Mouse (Mus musculus) erythroid progenitor cell, adult 5-6 weeks (primary cell): Measurements from ENCODE around the gene Scrn2. TPM values are rescaled to one million over a fixed set of nuclear protein-coding genes. Genes with fewer than 3 reads are reported as not detected.
A peak's percentile ranks its signal among the peaks of the same experiment; 100 is the strongest.

Experiments used
- ATAC-seq: replicated peaks from 2 replicates; pipeline ENCODE4 v1.8.0; 2016; ENCODE audit warnings: moderate number of reproducible peaks, mild to moderate bottlenecking, moderate TSS enrichment, inconsistent platforms; ENCODE audit not compliant: poor library complexity, low FRiP score, severe bottlenecking
- total RNA-seq, 2 experiments: library from RNA; stranded (forward) in 1 of 2; stranded (reverse) in 1 of 2; fragments of 150-400 nt in 1 of 2; fragments of 186-747, 209-891 nt in 1 of 2; gene quantifications; 2 replicates each; pipeline versions ENCODE4 v1.2.3 to v1.2.4; 2015 to 2017; ENCODE audit warnings: low replicate concordance in 2 of 2

Scrn2 gene
- total RNA-seq (2015; ENCODE audit: low replicate concordance) (not detected in 2 replicates), total RNA-seq (2017; ENCODE audit: low replicate concordance) (not detected in 2 replicates)

DNA sequence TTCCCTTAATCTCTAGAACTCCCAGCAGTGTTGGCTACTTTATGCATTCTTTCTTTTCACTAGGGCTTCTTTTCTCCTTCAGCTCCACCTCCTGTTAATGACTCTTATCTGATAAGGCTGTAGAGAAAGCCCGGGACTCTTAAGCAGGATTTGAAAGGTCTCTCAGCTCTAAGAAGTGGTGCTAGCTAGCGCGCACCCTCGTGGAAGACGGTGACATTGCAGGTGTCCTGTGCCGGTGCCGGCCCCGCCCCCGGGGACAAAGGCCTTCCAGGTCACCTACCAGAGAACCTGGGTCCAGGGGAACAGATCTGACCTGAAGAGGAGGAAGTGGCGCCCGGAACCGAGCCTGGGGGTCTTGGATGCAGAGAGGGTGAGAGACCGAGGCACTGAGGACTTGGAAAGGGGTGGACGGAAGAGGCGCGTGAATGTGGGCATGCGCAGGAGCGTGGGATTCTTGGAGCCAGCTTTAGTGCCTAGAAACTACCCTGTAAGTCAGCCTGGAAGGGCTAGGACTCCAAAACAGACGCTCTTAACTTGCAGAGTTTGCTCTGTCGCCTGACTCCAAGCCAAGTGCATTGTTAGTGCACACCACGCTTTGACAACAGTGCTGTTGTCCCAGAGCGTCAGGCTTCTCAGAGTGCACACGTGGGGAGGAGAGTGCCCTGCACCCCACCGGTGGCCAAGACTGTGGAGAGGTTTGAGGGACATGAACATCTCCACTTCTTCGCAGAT is at the start of gene Scrn2:
TSS of gene Scrn2 (plus strand) at position 253 of the 732 bp plus-strand sequence.
- ATAC-seq: peak; percentile 82

DNA sequence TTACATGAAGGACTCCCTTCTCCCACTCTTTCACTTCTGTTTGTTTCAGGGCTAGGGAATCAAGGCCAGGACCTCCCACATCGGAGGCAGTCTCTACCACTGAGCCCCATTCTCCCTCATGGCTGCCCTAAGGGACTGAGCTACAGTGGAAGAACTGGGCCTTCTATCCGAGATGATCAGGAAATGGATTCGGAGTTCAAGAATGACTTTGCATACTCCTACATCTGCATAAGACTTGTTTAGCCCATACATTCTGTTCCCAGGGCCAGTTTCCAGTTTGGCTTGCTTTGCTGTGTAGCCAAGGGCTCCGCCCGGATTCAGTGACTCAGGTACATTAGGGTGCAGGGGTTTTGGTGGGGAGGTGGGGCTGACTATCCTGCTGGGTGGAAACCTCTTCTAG is 49.7 kb upstream of the Scrn2 start:
- ATAC-seq: no peak

DNA sequence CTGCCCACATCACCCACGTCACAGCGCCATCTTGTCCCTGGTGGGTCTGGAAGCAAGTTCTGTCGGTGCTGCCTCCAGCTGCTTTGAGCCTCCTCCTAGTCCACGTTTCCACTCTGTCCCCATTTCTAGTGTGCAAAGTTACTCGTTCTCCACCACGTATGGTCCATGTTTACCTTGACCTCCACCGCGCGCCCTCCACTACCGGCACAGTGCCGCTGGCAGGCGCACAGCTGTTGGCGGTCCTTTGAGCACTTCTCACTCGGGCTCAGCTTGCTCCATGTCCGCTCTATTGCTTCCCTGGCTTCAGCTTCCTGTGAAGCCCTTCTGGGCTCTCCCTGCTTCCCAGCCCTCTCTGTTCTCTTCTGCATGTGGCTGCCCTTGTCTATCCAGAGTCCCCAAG is 48.3 kb upstream of the Scrn2 start:
- ATAC-seq: no peak

DNA sequence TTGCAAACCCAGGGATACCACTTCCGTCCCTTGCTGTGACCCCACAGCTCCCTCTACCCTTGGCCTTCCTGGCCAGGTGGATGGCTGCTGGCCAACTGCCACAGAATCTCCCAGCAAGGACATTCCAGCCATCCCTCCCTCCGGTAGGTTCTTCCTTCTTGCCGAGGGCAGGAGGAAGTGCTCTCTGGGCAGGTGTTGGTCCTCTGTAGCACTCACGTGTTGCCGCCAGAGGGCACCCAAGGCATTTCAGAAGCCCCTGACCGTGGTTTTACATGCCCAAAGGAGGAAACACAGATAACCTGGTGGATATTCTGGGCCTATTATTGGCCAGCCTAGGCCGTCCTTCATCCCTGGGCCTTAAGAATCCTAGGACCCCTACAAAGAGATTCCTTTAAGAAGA is 47.4 kb upstream of the Scrn2 start:
- no peak for ATAC-seq

DNA sequence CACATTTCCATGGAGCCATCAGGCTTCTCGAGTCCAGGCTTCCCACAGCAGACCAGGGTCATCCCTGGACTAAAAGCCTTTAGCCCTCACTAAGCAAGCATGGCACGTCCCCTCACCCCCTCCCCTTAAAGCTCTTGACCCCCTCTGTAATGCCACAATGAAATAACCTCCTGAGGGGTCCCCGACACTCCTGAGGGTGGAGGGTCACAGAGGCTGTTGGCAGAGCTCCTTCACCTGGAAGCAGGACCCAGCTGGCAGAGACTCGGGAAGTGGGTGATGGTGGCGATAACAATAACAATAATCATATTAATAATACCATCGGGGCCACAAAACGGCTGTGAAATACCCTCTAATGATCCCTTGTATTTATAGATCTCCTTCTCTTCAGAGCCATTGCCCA is 46.9 kb upstream of the Scrn2 start, which contains the start of gene Sp2:
TSS of gene Sp2 (minus strand) at position 101 of the 400 bp plus-strand sequence.
- ATAC-seq: no peak

DNA sequence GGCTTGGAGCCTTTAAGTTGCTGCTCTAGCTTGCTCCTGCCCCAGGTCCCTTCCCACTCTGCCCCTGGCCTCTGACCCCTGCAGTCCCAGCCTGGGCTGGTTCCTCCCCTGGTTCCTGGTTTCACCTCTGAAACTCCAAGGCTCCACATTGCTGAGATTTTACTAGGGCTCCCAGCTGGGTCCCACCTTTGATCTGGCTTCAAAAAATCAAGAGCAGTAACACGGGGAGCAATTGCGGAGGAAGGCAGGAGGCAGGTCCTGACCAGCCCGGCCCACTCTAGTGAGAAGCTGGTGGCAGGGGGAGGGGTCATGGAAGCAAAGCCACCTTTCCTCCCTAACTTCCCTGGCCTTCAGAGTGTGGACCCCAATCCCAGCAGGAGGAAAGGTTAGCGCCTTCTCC is 44.8 kb upstream of the Scrn2 start:
- ATAC-seq: no peak

DNA sequence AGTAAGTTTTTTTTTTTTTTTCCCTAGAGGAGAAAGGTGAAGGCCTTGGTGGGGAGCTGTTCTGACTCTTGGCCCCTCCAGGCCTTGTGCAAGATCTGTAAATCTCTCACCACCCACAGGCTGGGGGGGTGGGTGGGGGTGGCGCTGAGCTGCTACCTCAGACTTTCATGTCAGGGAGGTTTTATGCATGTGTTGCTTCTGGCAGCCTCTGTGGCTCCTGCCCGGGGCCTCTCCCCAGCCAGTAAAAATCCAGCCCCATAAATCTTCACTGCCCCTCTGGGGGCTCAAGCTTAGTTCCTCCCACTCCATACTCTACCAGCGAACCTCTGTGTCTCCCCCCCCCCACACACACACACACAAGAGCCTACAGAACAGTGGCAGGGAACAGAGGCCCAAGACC is 43.3 kb upstream of the Scrn2 start:
- ATAC-seq: no peak

DNA sequence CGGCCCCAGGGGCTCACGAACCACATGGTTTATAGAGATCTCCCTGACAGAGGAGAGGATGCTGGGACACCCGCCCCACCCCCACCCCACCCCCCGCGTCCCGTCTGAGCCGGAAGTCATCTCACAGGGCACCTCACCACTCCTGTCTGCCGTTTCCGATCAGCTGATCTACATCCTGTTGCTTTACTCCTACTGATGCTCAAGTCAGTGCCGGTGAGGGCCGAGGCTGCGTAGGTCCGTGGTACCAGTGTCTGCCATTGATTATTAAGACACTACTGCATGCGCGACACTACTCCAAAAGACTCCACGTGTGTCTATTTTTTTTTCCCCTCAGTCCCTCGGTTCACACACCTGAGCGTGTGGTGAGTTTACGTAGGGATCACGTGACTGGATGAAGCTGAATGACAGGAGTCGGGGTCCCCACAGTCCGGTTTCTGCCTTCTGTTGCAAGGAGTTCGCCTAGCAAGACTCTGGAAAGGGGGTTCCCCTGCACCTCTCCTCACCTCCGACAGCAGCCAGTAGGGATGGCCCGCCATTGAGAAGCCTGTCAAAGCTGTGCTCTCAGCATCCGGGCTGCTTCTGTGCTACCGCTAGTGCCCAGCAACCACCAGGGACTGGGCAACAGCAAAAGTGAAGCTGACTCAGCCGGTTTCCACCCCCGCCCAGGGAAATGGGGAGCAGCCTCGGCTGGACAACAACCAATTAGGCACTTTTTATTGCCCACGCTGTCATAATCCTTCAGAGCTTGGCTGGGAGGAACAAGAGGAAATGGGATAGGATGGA is 41.7 kb upstream of the Scrn2 start:
- ATAC-seq: no peak

DNA sequence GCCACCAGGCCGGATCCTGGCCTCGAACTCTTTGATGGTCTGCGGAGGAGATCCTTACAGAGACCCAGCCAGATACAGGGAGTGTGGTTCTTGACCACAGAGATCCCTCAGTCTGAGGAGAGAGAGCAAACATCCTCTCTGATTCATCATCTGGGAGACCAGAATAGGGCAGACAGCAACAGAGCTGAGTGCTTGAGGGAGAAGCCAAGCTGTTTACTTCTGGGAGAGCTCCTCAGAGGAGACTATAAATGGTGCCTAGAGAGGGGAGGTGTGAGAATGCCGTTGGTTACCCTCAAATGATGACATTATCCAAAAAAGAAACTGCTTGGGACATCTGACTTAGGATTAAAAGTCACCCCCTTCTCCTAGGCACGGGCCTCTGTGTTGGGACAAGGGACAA is 38.2 kb upstream of the Scrn2 start:
- ATAC-seq: no peak

DNA sequence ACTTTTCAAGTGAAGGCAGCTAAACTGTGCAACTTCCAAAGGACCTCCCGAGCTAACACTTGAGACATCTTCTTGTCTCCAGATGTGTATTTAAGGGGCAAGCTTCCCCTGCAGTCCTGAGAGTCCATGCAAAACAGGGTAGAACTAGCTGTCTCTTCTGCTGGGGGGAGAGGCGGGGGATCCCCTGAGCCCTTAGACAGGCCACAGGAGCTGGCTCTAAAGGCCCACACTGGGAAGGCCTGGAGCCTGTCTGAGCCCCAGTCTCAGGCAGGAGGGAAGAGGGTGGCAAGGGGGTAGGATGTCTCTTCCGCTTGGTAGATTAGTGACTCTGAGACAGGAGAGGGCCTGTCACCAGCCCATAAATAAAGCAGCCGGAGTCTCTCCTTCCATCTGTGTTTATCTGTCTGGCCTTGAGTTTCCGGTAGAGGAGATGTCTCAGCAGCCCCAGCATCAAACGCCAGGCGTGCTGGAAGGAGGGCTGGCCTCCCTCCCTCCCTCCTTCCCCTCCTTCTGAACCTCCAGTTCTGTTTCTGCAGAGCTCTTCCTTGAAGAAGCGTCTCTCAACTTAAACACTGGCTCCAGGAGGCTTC is 36.9 kb upstream of the Scrn2 start:
- ATAC-seq: no peak

DNA sequence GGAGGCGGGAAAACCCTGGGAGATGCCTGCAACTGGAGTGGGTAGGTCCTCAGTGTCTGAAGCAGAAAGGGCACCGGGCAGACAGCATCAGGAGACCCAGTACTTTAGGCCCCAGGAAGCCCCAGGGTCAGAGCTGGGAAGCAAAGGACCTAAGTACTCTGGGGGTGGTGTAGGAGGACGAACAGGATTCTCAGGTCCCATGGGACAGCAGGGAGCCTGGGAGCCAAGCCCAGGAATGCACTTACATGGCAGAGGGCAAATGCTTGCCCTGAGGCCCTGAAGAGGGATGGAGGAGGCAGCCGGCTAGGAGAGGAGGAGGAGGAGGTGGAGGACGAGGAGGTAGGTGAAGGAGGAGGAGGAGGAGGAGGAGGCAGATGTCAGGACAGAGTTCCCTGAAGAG is 34.7 kb upstream of the Scrn2 start:
- no peak for ATAC-seq

DNA sequence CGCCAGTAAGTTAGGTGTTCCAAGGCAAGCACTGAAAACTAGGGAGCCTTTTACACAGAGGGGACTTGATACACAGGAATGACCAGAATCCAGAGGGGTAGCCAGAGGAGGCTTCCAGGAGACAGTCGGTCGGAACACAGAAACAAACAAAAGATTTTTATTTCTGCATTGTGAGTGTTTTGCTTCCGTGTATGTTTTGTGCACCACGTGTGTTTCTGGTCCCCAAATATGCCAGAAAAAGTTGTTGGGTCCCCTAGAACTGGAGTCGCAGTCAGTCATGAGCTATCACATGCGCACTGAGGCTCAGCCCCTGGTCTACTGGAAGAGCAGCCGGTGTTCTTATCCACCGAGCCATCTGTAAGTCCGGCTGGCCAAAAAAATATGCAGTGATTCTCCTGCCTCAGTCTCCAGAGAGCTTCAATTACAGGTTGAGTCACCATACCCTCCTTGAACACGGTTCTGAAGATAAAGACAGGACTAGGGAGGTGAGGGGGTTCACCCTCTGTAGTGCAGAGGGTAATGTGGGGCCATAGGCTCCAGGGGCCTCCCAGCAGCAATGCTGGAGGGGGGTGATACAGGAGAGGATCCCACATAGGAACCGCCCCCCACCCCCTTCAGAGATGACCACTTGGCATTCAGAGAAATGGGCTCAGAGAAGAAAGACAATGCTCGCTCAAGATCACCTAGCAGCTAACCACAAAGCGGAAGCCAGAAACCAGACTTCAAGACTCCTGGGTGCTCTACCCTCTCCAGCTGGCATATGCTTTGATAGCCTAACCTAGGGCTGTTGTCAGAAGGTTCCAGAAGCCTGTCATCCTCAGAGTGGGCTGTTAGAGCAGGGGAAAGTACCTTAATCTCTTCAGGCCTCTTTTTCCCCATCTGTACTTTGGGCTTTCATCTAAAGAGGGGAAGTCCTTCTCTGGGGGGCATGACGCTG is 33.6 kb upstream of the Scrn2 start:
- no peak for ATAC-seq

DNA sequence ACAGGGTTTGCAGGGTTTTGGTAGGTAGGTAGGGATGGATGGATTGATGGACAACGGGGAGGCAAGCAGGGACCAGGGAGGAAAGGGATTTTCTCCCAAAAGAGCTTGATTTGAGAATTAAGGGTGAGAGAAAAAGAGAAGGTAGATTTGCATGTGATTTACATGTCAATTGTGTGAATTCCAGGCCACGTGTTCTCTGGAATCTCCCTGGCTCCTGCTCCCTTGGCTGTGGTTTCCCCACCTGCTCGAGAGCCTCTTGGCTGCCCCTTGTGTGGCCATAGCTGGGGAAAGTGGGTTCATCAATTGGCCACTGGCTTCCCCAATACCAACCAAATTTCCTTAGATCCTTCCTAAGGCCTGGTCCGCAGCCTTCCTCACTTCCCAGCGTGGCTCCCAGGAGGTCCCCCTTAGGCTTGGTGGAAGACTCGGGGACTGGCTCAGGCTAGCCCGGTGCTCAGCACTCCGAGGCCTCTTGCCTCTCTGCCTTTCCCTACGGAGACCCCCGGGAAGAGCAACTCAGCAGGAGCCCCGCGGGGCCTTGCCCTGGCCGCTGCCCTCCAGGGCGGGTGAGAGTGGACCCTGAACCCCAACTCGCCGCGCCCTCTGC is 32.9 kb upstream of the Scrn2 start:
- ATAC-seq: no peak

DNA sequence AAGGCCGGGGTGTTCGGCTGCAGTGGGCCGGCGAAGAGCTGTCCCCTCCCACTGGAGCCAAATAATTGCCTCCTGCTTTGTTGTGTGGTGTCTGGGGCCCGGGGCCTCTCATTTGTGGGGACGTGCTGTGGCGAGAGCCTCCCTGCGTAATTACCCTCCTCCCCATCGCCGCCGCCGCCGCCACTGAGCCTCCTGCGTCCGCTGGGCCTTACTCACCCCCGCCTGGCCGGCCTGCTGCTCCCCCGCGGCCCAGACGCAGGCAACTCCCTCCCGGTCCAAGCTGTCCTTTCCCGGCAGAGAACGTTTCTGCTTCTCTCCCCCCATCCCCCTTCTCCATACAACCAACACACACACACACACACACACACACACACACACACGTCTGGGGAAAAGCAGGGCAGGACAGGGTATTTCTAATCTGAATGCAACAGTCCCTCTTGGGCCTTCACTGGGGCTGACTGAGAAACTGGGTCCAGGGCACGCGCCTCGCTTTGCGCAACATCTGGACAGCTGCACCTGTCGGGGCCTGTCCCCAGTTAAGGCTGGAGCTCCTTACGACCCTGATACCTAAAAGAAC is 32.3 kb upstream of the Scrn2 start:
- ATAC-seq: no peak

DNA sequence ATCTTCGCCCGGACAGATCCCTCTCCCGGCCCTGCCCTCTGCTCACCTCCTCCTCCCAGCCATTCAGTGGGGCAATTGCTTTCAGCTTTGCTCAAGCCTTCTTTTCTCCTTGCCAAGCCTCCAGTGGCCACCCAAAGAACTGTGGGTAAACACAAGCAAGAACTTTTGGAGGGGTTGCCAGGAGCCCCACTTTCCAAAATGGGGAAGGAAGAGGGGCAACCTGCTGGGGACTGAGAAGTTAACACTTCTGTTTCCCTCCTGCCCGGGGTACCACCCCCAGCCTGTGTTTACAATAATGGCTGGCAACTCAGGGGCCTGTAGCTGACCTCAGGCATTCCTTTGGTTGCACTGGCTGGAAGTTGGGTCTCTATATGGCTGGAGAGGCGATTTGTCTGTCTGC is 26.6 kb upstream of the Scrn2 start:
- ATAC-seq: no peak

DNA sequence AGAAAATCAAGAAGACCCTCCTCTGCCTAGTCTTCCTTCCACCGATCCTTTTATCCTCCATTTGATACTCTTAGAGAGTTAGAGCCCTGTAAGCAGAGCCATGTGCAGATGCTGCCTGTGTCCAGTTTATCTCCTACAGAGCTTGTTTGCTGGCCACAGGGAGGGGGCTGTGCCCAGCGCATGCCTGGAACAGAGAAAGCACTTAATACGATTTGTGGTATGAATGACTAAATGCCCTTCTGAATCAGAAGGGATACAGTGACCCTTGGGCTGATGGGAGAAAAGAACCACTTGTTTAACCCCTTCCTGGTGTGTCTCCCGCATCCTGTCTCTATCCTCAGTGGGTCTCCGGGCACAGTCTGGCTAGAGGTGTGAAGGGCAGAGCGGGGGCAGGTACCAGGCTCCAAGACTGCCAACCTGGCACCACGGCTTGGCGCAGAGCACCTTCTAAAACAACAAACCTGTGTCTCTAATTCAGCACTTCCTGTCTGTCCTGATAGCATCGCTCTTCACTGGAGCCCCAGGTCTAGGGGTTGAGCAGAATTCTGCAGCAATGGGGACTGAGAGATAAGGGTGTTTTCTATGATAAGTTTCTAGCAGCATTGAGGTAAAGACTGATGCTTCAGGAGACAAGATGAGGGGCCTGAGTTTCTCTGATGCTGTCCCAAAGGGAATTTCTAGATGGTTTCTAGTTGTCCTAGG is 22.5 kb upstream of the Scrn2 start:
- no peak for ATAC-seq

DNA sequence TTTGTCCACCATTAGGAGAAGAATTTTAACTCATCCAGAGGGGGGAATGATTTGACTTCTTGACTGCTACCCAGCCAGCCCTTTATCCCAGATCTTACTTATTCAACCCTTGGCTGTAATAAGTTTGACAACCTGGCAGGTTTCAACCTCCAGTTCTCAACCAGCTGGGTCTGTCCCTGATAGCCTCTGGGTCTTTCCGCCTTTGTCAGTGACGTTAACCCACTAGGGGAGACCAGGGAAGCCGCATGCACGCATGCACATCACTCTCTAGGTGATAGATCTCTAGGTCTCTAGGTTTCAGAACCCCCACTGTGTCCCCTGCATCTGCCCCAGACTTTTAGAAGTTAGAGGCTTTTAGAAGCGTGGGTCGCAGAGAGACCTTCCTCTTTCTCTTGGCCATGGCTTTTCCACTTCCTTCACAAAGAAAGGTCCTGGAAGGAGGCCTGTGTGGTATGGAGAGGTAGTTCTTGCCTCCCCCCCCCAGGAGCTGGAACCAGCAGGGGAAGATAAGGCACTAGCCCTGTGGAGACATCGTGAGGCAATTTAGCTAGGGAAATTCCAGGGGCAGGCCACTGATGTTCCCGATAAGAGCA is 20.4 kb upstream of the Scrn2 start:
- no peak for ATAC-seq

DNA sequence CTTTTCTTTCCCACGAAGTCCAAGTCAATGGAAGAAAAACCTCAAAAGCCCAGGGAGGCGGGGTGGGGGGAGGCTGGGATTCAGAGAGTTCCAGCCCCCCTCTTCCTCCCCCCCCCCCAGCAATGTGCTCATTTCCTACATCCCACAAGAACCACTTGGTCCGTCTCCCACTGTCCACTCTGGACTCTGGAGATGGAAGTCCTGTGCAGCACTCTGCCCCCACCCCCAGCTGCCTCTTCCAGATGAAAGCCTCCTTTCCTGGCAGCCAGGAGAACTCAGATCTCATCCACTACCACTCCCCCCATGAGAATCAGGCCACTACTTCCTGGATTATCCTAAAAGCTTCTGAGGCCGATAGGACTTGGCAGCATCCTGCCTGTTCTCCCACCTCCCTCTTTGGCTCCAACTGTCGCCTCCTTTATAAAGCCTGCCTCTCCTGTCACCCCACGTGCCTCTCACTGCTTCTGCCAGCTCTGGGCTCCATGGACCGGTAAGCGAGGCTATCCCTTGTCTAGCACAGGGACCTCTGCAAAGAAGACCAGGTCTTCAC is 16.5 kb upstream of the Scrn2 start, which contains the start of gene Sp6:
TSS of gene Sp6 (plus strand) at position 274 of the 550 bp plus-strand sequence.
- ATAC-seq: no peak
